Mouse (Mus musculus): ENCODE measurements around the gene Trpc4ap. TPM values are rescaled to one million over a fixed set of nuclear protein-coding genes. Genes with fewer than 3 reads are reported as not detected.
A peak's percentile ranks its signal among the peaks of the same experiment; 100 is the strongest.
"Not testable (repeated sequence)": the region's sequence is repeated elsewhere in the genome, so short reads cannot be mapped to it uniquely, and the experiment has no call there.

Gene Trpc4ap
- 129 and 132 TPM in 2 replicates for polyA plus RNA-seq (2014; fragmentation: Nextera tagmentation; extraction: Ambion mirVana)

DNA sequence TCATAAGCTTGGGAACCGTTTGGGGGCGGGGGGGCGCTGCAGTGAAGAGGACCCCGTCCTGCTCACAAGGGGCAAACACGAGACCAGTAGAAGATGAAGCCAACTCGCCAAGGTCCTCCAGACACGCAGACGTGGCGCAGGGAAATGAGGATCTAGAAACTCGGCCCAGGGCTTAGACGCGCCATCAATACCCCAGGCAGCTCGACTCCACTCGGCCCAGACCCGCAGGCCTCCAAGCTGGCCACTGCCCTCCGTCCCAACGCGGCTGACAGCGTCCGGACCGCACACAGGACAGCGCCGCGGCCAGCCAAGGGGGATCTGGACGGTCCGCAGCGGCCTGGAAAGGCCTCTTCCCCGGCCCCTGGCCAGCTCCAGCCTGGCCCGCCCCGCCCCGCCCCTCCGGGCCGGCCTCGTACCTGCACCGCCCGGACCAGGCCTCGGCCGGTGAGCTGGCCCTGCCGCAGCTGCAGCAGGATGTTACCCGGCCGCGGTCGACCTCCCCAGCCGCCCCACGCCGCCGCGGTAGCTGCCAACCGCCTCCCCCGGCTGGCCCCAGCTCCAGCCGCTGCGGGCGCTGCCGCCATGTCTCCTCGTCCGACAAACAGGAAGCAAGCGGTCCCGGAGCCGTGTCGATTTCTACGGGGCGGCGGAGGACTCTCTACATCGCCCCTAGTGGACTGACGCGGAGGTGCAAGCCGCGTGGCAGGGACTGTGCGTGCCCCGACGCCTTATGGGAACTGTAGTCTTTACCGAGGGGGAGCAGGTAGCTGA, at the start of gene Trpc4ap:
Gene Trpc4ap (minus strand): TSS at position 662 of the 771 bp plus-strand sequence.
- TF ChIP-seq CTCF (IDR thresholded peaks at IDR 0.05; ENCODE audit: low read depth), result peak; percentile 98
- peaks cover 7% of the 10 kb centered on the region; the same call in 1 of the 2 replicates for H3K36me3 ChIP-seq (ENCODE audit: insufficient read depth)
- H3K9ac ChIP-seq, result peak within 1 kb of the TSS; percentile 92
- H3K4me1 ChIP-seq (ENCODE audit: insufficient read depth), result peaks cover 6% of the 10 kb centered on the region; the same call in 1 of the 2 replicates
- peak within 1 kb of the TSS; percentile 88 for H3K4me2 ChIP-seq
- DNase-seq (peak; percentile 98), ATAC-seq (ENCODE audit: insufficient read depth) (peak; percentile 97)
- peak within 1 kb of the TSS; percentile 94 for H3K4me3 ChIP-seq (ENCODE audit: low read depth, low read length)
- H3K27ac ChIP-seq (ENCODE audit: low read depth), result peak within 1 kb of the TSS; percentile 88
- H3K27me3 ChIP-seq (ENCODE audit: insufficient read depth, low read length), result no peaks in the 10 kb centered on the region
- under 1% methylated on average over 70 of the region's 72 CpGs for WGBS
- no peaks in the 10 kb centered on the region for H3K9me3 ChIP-seq (ENCODE audit: low read depth, low read length)

DNA sequence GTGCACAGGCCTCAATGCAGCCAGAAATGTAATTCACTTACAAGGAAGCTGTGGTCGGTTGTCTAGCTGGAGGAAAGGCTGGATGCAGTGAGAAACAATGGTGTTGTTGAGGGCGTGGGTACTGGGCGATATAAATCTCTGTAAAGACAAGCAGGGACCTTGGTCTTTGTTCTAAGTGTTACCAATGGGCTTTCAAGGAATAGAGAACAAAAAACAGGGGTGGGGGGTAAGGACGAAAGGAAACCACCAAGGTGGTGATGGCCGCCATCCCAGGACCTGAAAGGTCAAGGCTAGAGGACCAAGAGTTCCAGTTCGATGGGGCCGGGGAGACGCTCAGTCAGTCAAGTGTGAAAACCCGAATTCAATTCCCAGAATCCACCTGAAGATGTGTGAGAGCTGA, 45.6 kb upstream of the Trpc4ap start:
- 0 out of 2 replicates have a peak overlapping the region, but pooled peaks have one; percentile 24 for H3K27ac ChIP-seq (ENCODE audit: low read depth)
- no peak for ATAC-seq (ENCODE audit: insufficient read depth)

DNA sequence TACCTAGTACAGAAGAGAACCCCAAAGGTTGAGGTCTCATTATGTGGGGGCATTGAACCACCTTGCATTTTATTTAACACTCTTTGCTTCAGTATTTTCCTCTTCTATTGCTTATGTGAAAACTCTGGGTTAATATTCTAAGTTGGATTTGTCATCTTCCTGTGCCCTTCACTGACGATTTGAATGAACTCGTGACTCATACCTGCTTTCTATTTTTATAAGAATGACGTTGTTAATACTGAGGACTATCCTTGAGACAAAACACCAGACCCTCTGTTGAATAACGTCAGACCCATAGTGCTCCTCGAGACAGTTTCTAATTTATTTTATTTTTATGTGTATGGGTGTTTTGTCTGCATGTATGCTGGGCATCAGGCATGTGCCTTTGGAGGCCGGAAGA, 44.8 kb upstream of the Trpc4ap start:
- H3K4me2 ChIP-seq, result no peak overlapping the region
- H3K4me3 ChIP-seq (ENCODE audit: low read depth, low read length), result no peak overlapping the region
- DNase-seq (no peak), ATAC-seq (ENCODE audit: insufficient read depth) (no peak)
- no peaks in the 10 kb centered on the region for H3K4me1 ChIP-seq (ENCODE audit: insufficient read depth)
- H3K9me3 ChIP-seq (ENCODE audit: low read depth, low read length), result no peaks in the 10 kb centered on the region
- H3K36me3 ChIP-seq (ENCODE audit: insufficient read depth), result no peaks in the 10 kb centered on the region
- H3K27me3 ChIP-seq (ENCODE audit: insufficient read depth, low read length), result no peaks in the 10 kb centered on the region
- no peak for TF ChIP-seq CTCF (IDR thresholded peaks at IDR 0.05; ENCODE audit: low read depth)
- no peak overlapping the region for H3K27ac ChIP-seq (ENCODE audit: low read depth)
- no peak overlapping the region for H3K9ac ChIP-seq
- WGBS, result 63% methylated on average over 6 of the region's 6 CpGs

More for the DNA sequence above, 45.6 kb upstream of the Trpc4ap start:
- Histone ChIP-seq H3K4me1 (ENCODE audit: insufficient read depth) (no peaks in the 10 kb centered on the region), H3K9ac (no peak overlapping the region), H3K4me3 (ENCODE audit: low read depth, low read length) (no peak overlapping the region), H3K36me3 (ENCODE audit: insufficient read depth) (no peaks in the 10 kb centered on the region), H3K9me3 (ENCODE audit: low read depth, low read length) (no peaks in the 10 kb centered on the region), H3K27me3 (ENCODE audit: insufficient read depth, low read length) (no peaks in the 10 kb centered on the region), H3K4me2 (no peak overlapping the region)
- DNase-seq, result no peak
- no peak for TF ChIP-seq CTCF (IDR thresholded peaks at IDR 0.05; ENCODE audit: low read depth)
- WGBS, result 53% methylated on average over 9 of the region's 9 CpGs

DNA sequence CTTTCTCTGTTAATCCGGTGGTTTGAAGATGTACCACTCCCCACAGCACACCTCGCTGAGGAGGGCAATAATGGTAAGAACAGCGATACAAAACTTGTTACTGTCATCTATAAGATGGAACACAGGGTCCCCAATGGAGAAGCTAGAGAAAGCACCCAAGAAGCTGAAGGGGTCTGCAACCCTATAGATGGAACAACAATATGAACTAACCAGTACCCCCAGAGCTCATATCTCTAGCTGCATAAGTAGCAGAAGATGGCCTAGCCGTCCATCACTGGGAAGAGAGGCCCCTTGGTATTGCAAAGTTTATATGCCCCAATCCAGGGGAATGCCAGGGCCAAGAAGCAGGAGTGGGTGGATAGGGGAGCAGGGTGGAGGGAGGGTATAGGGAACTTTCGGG, 43.6 kb upstream of the Trpc4ap start, which contains the start of gene Gm17581:
Gene Gm17581 (minus strand): TSS at position 101 of the 400 bp plus-strand sequence.
- not testable (repeated sequence) for H3K27ac ChIP-seq (ENCODE audit: low read depth); H3K4me3 ChIP-seq (ENCODE audit: low read depth, low read length); H3K36me3 ChIP-seq (ENCODE audit: insufficient read depth); ATAC-seq (ENCODE audit: insufficient read depth); H3K27me3 ChIP-seq (ENCODE audit: insufficient read depth, low read length); H3K9ac ChIP-seq; H3K4me2 ChIP-seq; DNase-seq; H3K9me3 ChIP-seq (ENCODE audit: low read depth, low read length); H3K4me1 ChIP-seq (ENCODE audit: insufficient read depth)
- 77% methylated on average over 5 of the region's 5 CpGs for WGBS

DNA sequence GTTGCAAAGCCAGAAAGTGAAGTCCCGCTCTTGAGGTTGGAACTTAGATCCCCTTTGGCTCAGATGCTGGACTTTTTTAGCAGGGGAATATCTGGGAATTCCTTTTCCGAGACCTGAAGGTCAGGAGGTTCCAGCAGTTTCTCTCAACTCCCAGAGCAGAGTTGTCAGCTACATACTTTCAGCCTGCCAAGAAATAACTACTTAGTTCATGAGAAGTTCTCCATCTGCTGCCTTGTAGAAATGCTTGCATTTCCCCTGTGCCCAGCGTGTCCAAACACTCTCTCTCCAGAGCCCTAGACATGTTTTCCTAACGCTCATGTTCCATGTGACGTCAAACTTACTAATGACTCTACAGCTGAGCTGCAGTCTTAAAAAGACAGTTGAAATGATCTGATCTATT, 42.9 kb upstream of the Trpc4ap start:
- 58% methylated on average over 5 of the region's 5 CpGs for WGBS
- H3K9ac ChIP-seq, result no peak overlapping the region
- no peak overlapping the region for H3K4me3 ChIP-seq (ENCODE audit: low read depth, low read length)
- no peaks in the 10 kb centered on the region for H3K4me1 ChIP-seq (ENCODE audit: insufficient read depth)
- H3K4me2 ChIP-seq, result no peak overlapping the region
- H3K27ac ChIP-seq (ENCODE audit: low read depth), result no peak overlapping the region
- DNase-seq (no peak), ATAC-seq (ENCODE audit: insufficient read depth) (no peak)
- H3K9me3 ChIP-seq (ENCODE audit: low read depth, low read length), result no peaks in the 10 kb centered on the region
- no peaks in the 10 kb centered on the region for H3K36me3 ChIP-seq (ENCODE audit: insufficient read depth)
- H3K27me3 ChIP-seq (ENCODE audit: insufficient read depth, low read length), result no peaks in the 10 kb centered on the region
- TF ChIP-seq CTCF (IDR thresholded peaks at IDR 0.05; ENCODE audit: low read depth), result no peak

DNA sequence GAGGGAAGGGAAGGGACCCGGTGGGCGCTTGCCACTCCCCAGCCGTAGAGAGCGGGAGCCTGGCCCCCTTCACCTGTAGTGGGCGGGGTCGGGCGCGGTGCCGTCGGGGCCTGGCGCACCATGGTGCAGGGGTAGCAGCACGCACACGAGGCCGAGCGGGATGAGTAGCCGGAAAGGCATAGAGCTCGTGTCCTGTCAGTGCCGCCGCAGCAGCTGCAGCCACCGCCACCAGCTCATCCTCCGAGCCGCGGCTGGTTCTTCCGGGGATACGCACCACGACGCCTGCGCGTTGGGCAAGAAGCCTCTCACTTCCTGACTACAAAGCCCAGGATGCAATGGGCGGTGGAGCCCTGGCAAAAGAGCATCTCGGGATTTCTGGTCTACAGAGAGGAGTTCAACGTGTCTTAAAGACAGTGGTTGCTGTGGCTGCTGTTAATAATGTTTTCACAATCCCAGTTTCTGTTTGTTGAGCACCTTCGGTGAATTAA, 37.0 kb upstream of the Trpc4ap start, which contains the start of gene Edem2:
Gene Edem2 (minus strand): TSS at position 318 of the 488 bp plus-strand sequence.
- Histone ChIP-seq H3K4me2 (peak within 1 kb of the TSS; percentile 95), H3K36me3 (ENCODE audit: insufficient read depth) (no peaks in the 10 kb centered on the region), H3K27ac (ENCODE audit: low read depth) (no peak within 1 kb of the TSS), H3K4me1 (ENCODE audit: insufficient read depth) (peaks cover 7% of the 10 kb centered on the region; the same call in 1 of the 2 replicates), H3K4me3 (ENCODE audit: low read depth, low read length) (peak within 1 kb of the TSS; percentile 89), H3K9me3 (ENCODE audit: low read depth, low read length) (no peaks in the 10 kb centered on the region), H3K27me3 (ENCODE audit: insufficient read depth, low read length) (no peaks in the 10 kb centered on the region), H3K9ac (peak within 1 kb of the TSS; percentile 71)
- peak; percentile 95 for ATAC-seq (ENCODE audit: insufficient read depth)
- under 1% methylated on average over 33 of the region's 33 CpGs for WGBS
- peak; percentile 96 for DNase-seq
- no peak for TF ChIP-seq CTCF (IDR thresholded peaks at IDR 0.05; ENCODE audit: low read depth)

DNA sequence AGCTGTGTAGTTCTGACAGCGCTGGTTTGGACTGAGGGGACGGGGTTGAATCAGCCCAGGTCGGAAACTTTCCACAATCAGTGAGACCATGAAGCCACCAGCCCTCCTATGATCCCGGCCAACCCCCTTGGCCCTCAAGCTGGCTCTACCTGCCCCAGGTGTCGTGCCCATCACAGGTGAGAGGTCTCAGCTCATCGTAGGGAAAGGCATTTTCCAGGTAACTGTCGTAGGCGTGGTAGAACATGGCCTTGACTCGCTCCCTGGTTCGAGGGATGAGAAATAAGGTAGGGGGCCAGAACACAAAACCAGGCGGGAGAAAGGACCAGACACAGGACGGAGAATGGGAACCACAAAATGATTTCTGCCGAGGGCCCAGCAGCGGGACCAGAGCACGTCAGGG, 36.6 kb upstream of the Trpc4ap start:
- Histone ChIP-seq H3K9me3 (ENCODE audit: low read depth, low read length) (no peaks in the 10 kb centered on the region), H3K36me3 (ENCODE audit: insufficient read depth) (no peaks in the 10 kb centered on the region), H3K27me3 (ENCODE audit: insufficient read depth, low read length) (no peaks in the 10 kb centered on the region), H3K27ac (ENCODE audit: low read depth) (no peak overlapping the region), H3K4me3 (ENCODE audit: low read depth, low read length) (peak overlapping the region; percentile 89), H3K4me2 (peak overlapping the region; percentile 95), H3K9ac (peak overlapping the region; percentile 71), H3K4me1 (ENCODE audit: insufficient read depth) (peaks cover 7% of the 10 kb centered on the region; the same call in 1 of the 2 replicates)
- ATAC-seq (ENCODE audit: insufficient read depth) (peak; percentile 13; the same call in 1 of the 2 replicates), DNase-seq (no peak)
- TF ChIP-seq CTCF (IDR thresholded peaks at IDR 0.05; ENCODE audit: low read depth), result no peak
- WGBS, result 2% methylated on average over 15 of the region's 15 CpGs

Data from lung, embryonic 14.5 days (tissue).